Mouse (Mus musculus) brain, embryonic 14.5 days (tissue): ENCODE measurements around the gene Reps2.

Source experiments
- CTCF ChIP-seq: fragments of 200-500 bp; IDR thresholded peaks from 2 replicates; pipeline ENCODE4 v1.5.1; 2012; ENCODE audit warnings: inconsistent platforms, mild to moderate bottlenecking, moderate library complexity, borderline replicate concordance; ENCODE audit not compliant: insufficient read depth, insufficient read length; ENCODE audit errors: extremely low read depth
- POLR2A ChIP-seq: fragments of 200-500 bp; IDR thresholded peaks from 2 replicates; pipeline ENCODE4 v1.6.1; 2012; ENCODE audit warnings: mild to moderate bottlenecking, inconsistent platforms, borderline replicate concordance; ENCODE audit not compliant: poor library complexity, insufficient read depth, insufficient read length, severe bottlenecking; ENCODE audit errors: extremely low read depth

GRCm38 (mm10) chrX:162542576-162543227 is 100.7 kb downstream of the Reps2 start:
- TF ChIP-seq CTCF, result no peak
- no peak for TF ChIP-seq POLR2A
